Mouse (Mus musculus): Measurements from ENCODE around the gene Tmem143.
"Not testable (repeated sequence)": the region's sequence is repeated elsewhere in the genome, so short reads cannot be mapped to it uniquely, and the experiment has no call there.

Gene Tmem143

GRCm38 (mm10) chr7:45922928-45923761 lies 26.4 kb downstream of the Tmem143 start:
- peak; percentile 87 for DNase-seq (ENCODE audit: low spot score)

GRCm38 (mm10) chr7:45923762-45924428 lies 27.2 kb downstream of the Tmem143 start, which contains the start of gene Ccdc114:
Gene Ccdc114, plus strand, starts transcription at chr7:45924072.
- DNase-seq (ENCODE audit: low spot score) = peak; percentile 34

GRCm38 (mm10) chr7:45924429-45924816 lies 27.7 kb downstream of the Tmem143 start:
- DNase-seq (ENCODE audit: low spot score) = no peak

GRCm38 (mm10) chr7:45928626-45929295 lies 32.0 kb downstream of the Tmem143 start:
- DNase-seq (ENCODE audit: low spot score) = no peak

- no peak for DNase-seq (ENCODE audit: low spot score)
Observed at GRCm38 (mm10) chr7:45929688-45930087, 32.9 kb downstream of the Tmem143 start.

GRCm38 (mm10) chr7:45933766-45934165 lies 37.0 kb downstream of the Tmem143 start:
- DNase-seq (ENCODE audit: low spot score) = not testable (repeated sequence)

- no peak for DNase-seq (ENCODE audit: low spot score)
Observed at GRCm38 (mm10) chr7:45935114-45935513, 38.4 kb downstream of the Tmem143 start.

GRCm38 (mm10) chr7:45939836-45940235 lies 43.1 kb downstream of the Tmem143 start:
- no peak for DNase-seq (ENCODE audit: low spot score)

- no peak for DNase-seq (ENCODE audit: low spot score)
Observed at GRCm38 (mm10) chr7:45941986-45942385, 45.2 kb downstream of the Tmem143 start.

- not testable (repeated sequence) for DNase-seq (ENCODE audit: low spot score)
Observed at GRCm38 (mm10) chr7:45943280-45943679, 46.5 kb downstream of the Tmem143 start.

GRCm38 (mm10) chr7:45949061-45949460 lies 52.3 kb downstream of the Tmem143 start:
- DNase-seq (ENCODE audit: low spot score) = no peak

GRCm38 (mm10) chr7:45956611-45957010 lies 59.9 kb downstream of the Tmem143 start:
- no peak for DNase-seq (ENCODE audit: low spot score)
